Mouse (Mus musculus) thymus, postnatal 0 days (tissue): Measurements from ENCODE around the gene Rnaseh2a. TPM values are rescaled to one million over a fixed set of nuclear protein-coding genes. Genes with fewer than 3 reads are reported as not detected.
A peak's percentile ranks its signal among the peaks of the same experiment; 100 is the strongest.

Experiments
- DNase-seq: peaks from one replicate; pipeline ENCODE4 v3.0.0-alpha.2; 2015; ENCODE audit warnings: low spot score
- polyA plus RNA-seq: library from polyadenylated mRNA; unstranded; fragments of >200 nt; fragmentation: Nextera tagmentation; extraction: Ambion mirVana; gene quantifications from 2 replicates; pipeline ENCODE4 v1.2.1, GENCODE M21; 2015

Gene Rnaseh2a
- polyA plus RNA-seq, 1 experiment from 2014 or later = 150 TPM

DNA sequence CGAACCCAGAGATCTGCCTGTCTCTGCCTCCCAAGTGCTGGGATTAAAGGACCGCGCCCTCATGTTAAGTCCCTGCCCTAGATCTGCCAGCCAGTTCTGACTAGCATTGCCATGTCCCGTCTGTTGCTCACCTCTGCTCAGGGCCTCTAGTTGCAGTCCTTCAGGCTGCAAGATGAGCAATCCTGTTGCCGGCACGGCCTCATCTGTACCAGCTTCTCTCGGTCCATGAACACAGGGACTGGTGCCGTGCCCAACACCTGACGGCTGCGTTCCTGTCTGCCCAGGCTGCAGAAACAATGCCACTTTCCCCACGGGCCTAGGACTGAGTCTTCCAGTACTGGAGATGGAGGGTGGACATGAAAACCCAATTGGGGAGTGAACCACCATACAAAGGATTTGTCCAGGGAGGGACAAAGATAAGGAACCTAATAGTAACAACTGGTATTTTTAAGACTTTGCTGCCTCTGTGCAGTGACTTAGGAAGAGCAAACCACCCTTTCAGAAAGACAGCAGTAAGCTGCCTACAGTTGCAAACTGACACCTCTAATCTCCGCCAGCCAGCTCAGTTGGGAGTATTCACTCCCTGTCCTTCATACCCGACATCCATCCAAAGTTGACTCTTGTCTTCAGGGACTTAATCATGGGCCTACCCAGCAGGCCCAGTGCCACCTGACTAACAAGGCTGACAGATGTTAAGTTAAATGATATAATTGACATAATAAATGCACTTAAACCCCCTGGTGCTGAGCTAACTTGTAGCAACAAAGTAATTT lies 1.8 kb downstream of the Rnaseh2a start:
- no peak for DNase-seq

DNA sequence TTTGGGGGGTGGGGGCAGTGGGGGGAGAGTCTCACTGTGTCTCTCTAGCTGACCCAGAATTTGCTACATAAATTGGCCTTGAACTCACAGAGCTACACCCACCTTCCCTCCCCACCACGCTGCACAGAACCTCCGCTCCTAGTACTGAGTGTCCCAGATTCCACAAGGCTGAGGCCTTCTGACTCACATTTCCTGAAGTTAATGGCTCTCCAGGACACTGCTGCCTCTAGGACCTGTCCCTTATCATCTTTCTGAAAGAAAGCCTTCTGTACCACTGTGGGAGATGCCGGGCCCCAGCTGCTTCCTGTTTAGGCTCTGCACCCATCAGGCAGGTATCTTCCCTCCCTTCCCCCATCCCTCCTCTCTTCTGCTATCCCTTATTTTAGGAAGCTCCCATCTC lies 3.0 kb downstream of the Rnaseh2a start:
- DNase-seq = peak; percentile 41

DNA sequence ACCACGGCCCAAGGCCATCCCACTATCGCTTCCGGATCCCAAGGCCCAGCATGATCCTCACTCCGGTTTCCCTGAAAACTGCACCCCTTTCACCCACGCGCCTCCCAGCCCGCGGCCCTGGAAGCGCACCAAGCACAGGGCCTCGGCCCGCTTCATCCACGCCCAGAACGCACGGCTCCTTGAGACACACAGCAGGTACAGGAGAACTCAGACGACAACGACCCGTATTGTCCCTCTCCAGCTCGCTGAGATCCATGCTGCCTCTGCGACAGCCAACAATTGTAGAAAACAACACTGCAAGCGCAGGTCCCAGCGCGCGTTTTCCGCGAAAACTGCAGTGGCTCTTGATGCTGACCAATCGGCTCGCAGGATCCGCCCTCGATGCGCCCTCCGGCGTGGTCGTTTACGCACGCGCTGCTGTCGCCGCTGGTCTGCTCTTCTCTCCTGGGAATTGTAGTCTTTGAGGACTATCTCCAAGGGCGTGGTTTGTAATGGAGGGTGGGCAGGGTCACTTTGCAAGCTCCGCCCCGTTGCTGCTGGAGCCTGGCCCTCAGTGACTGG lies 3.8 kb downstream of the Rnaseh2a start:
- peak; percentile 95 for DNase-seq

DNA sequence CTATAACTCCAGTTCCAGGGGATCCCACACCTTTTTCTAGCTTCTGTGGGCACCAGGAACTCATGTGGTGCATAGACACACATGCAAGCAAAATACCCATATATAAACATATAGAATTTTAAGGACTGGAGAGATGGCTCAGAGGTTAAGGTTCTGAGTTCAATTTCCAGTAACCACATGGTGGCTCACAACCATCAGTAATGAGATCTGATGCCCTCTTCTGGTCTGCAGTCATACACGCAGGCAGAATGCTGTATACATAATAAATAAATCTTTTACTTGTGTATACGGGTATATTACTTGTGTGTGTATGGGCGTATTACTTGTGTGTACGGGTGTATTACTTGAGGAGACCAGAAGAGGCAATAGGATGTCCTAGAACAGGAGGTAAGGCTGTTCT lies 5.6 kb downstream of the Rnaseh2a start:
- no peak for DNase-seq

DNA sequence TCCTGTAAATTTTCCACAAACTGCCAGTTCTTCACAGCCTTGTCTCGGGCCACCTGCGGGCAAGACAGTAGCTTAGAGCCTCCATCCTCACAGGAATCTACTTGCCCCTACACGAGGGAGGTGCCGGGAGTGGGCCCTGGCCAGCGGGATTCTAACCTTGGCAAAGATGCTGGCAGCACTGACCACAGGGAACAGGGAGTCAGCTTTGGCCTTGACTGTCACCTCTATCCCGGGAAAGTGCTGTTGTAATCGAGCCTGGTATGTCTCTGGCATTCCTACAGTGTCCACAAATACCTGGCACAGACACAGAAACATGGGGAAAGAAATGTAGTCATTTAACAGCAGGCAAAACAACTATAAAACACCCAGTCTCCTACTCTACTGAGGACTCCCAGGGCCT lies 9.8 kb downstream of the Rnaseh2a start:
- no peak for DNase-seq

DNA sequence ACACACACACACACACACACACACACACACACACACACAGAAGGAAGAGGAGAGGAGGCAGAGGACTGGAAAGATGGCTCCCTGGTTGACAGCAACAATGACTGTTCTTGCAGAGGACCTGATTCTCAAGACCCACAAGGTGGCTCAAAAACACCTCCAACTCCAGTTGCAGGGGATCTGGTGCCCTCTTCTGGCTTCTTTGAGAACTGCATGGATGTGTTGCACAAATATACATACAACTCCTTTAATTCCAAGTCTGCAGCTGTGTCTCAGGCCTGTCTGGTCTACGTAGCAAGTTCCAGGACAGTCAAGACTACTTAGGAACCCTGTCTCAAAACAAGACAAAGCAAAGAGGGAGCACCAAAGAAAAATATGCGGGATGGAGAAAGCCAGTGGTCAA lies 12.8 kb downstream of the Rnaseh2a start:
- peak; percentile 75 for DNase-seq

DNA sequence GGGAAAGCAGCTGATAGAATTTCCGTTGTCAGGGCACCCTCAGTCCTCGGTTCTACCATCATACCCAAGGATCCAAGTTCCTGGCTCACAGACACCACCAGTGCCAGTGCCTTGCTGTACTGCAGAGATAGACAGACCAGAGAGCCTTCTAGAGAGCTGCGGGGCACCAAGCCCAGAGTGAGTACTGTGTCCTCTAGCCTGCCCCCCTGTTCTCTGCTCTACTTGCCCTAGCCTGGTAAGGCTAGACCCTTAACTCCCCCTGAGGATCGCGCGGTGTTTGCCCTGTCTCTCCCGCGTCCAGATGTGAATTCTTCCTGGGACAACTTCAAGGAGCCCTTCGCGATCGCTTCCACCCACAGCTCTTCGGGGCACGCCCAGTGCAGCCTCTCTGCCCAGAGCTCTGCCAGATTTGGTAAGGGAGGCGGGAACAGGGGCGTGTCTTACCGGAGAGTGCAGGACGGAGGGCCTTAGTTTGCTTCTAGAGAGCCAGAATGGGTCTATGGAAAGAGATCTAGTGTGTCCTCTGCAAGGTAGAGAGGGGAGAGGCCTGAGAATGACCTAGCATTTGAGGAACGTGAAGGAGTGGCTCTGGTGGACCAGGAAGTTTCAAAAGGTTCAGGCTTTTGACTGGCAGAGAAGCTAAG lies 16.8 kb downstream of the Rnaseh2a start:
- no peak for DNase-seq

DNA sequence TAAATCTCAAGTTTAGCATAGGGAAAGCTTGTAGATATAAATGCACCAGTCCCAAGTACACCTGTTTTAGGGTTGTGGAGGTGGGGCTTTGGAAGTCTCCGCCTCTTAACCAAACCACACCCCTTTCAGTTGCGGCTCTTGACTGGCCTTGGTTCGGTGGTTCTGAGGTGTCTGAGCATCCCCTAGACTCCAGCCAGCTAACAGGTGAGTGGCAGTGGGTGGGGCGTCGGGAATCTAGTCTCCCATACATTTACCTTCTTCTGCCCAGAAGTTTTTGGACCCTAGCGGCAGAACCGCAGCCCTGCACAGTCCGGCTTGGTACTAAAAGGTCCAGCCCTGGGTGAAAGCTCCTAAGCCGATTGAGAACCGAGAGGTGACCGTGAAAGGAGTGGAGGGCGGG lies 19.8 kb downstream of the Rnaseh2a start:
- no peak for DNase-seq

DNA sequence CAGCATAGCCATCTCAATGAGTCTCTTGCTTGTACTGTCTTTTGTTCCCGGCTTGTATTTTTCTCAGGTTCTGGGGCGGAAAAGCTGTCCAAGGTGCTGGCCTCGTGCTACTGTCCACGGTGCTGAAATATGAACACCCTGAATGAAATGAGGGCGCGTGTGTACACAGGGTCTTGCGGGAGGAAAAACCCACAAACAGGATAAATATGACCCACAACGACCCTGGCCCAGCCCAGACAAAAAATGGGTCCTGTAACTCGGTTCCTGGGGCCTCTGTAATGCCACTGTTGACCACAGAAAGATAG lies 22.4 kb downstream of the Rnaseh2a start:
- DNase-seq = peak; percentile 60

DNA sequence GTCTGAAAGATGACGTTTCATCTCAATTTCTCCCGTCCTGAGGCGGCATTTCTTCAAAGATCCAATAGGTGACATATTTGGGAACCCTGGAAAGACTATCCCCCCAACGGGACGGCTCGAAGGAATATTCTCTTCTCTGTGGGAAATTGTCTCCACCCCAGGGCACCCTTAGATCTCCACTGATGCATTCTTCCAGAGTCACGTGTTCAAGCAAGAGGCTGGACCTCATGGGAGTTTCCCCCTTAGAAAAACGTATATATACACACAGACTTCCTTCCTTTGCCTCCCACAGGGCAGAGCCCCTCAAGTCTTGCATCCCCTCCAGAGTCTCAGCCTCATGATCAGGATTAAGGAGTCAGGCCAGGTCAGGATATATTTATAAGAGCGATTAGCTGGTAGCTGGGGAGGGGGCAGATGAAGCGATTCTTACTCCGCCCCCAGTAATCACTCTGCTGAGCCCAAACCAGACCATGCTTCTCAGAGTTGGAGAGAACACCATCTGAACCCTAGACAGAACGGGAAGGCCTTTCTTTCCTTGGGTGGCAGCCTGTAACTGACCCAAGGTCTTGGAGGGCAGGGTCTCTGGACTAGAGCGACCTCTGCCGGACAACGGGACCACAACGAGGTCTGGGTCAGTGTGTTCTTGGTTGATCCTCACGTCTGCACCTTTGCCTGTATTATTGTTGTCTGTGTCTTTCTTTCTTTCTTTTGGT lies 22.9 kb downstream of the Rnaseh2a start, which contains the start of gene Rtbdn:
Gene Rtbdn, plus strand, starts transcription at position 464 of the 713 bp plus-strand sequence.
- DNase-seq = no peak

DNA sequence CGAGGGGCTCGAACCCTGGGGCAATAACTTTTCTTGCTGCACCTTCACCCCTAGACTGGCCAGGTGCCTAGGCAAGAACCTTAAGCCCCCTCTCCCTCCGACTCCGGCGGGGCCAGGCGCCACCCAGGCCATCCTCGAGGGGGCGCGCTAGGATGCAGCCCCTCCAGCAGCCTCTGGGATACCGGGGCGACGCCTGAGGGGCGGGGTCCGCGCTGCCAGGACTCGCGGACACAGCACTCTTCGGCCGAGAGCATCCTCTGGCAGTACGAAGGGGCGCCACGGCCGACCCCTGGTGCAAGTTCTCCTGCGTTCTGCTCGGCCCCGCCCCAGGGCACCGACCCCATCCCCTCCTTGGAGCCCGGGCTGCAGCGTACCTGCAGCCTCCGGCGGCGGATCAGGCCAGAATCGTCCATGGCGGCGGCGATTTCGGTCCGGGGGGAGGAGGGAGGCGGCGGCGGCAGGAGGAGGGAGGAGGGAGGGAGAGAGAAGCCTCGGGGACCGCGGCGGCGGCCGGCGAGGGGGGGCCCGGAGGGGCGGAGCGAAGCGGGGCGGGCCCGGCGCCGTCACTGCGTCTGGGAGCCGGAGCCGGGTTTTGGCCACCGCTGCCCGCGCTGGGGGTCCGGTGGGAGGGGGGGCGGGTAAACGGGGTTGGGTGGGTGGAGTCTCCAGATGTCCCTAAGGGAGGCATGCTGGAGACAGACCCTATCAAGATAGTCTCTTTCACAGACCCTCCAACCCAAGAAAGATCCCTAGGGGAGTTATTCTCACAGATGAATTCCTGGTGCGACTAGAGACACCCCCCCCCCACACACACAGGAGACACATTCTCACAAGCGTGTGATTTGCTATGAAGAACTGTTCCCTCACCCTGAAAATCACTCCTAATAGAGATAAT lies 23.7 kb downstream of the Rnaseh2a start:
- no peak for DNase-seq

DNA sequence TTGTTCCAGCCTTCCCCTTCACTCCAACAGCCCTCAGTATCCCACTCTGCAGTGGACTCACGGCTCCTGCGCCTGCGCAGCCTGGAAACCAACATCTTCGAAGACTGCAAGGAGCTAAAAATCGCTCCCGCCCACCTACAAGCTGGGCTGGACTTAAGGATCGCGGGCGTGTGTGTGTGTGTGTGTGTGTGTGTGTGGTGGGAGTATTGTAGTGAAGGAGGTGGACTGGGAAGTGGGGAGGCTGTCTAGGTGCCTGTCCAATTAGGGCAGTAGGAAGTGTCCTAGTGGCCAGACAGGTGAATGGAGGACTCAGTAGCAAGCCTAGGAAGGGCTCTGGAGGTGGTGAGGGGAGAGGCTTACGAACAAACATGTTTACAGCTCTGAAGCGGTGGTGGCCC lies 24.3 kb downstream of the Rnaseh2a start:
- DNase-seq = no peak

DNA sequence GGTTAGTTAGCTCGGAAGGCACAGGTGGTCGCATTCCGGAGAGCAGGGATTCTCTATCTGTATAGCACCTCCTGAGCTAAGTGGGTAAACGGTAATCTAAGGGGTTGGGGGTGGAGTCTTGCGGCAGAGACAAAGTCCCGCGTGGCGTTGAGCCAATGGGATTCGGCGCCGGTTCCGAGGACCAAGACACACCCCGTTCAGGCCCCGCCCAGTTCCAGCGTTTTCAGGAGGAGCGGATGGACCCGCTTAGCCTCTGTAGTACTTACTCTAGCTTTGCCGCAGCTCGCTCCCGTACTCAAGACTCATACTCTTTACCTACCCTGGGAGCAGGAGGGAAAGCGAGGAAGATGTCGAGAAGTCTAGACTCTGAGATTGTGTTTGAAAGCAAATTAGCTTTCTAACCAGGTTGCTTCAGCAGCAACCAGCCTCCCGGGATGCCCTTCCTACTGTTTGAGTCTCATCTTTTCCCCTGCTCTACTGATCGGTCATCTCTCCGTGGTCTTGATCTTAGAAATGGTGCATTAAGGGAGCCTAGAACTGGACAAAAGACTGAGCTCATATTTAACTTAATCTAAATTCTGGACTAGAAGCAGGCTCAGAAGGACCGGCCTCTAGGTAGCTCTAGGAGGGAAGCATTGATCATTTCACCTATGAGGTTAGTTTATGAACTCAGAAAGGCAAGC lies 24.9 kb downstream of the Rnaseh2a start:
- peak; percentile 57 for DNase-seq

DNA sequence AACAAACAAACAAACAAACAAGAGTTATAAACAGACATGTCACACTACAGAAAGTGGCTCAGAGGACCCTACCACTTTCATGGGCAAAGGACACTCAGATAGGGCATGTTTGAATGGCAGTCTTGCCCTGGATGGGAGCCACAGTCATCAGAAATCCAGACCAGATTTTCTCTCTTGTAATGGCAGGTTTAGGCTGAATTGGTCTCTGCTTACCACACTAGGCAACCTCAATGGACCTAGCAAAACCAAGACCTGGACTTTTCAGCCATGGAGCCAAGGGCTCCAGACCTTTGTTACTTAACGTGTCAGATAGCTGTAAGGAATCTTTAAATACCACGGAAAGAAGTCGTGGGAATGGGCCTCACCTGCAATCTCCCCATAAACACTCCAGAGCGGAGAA lies 25.9 kb downstream of the Rnaseh2a start:
- no peak for DNase-seq

DNA sequence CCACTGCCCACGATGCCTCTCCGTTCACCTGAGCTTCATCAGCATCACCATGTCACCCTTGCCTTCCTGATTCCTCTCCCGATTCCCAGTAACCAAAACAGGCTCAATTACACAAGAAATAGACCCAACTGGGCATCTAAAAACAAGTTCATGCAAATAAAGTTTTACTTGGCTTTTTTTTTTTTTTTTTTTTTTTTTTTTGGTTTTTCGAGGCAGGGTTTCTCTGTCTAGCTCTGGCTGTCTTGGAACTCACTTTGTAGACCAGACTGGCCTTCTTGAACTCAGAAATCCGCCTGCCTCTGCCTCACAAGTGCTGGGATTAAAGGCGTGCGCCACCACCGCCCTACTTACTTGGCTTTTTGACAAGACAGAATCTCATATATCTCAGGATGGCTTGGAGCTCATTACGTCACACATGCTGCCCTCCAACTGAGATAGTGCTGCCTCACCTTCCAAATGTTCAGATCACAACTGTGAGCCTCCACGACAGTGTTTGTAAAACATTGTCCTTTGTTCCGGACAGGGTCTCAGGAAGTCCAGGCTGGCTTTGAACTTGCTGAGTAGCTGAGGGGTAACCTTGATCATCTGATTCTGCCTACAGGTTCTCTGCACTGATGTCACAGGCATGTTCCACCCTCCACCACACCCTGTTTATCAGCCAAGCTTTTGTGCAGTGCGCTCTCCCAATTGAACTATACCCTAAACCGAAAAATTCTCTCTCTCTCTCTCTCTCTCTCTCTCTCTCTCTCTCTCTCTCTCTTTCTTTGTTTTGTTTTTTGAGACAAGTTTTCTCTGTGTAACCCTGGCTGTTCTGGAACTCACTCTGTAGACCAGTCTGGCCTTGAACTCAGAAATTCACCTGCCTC lies 31.7 kb downstream of the Rnaseh2a start:
- no peak for DNase-seq

DNA sequence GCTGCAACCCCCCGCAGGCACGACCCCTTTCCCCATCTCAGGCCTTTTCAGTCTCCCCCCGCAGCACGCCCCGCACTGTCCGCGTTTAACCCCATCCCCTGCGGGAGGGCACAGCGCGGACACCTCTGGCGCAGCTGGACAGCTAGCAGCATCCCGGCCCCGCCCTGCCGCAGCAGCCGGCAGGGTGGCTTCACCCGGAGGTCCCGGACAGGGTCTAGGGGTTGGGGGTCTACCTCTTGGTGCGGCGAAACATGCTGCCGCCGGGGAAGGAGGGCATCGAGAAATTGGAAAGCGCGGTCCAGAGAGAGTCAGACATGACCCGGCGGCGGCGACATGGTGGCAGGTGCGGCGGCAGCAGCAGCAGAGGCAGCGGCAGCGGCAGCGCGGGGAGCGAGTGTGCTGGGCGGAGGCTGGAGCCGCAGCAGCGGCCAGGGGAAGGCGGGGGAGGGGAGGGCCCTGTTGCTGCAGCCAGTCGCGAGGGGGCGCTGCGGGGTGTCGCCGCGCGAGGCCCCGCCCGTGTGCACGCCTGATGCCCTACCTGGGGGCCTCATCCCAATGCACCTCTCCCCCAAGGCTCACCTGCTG lies 32.5 kb downstream of the Rnaseh2a start, which contains the start of gene Mast1:
Gene Mast1, minus strand, starts transcription at position 398 of the 585 bp plus-strand sequence.
- peak; percentile 46 for DNase-seq

DNA sequence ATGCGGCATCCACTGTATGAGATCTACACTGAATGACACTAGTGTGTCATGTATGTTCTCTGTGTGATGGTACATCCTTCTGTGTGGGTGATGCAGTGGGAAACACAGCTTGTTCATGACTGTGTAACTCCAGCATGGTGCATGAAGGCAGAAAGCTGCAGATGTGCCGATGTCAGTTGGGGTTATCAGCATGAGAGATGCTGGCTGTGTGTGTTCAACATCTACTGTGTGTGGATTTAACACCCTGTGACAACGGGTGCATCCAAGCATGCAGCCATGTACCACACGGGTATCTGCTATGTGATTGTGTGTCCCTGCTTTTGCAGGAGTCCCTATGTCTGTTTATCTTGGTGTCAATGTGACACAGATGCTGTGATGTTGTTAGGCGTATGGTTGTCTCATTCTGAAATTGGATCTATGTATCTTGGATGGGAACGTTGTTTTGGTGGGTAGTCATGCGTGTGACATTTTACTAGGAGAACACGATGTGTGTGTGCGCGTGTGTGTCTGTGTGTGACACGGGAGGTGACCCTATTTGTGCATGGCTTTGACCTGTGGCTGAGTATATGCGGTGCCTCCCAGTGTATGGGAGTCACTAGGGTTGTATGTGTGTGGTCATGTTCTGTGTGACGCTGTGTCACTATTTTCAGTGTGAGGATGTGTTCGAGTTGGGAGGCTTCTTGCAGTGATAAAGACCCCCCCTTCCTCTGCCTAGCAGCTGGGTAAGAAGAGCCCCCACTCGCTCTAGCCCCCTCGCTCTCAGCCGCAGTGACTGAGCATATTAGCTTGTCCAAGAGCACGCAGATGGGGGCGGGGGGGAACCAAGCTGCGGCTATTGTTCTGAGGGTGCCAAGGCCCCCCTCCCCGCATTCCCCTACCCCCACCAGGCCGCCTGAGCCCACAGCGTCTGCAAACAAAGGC lies 33.3 kb downstream of the Rnaseh2a start:
- DNase-seq = no peak

DNA sequence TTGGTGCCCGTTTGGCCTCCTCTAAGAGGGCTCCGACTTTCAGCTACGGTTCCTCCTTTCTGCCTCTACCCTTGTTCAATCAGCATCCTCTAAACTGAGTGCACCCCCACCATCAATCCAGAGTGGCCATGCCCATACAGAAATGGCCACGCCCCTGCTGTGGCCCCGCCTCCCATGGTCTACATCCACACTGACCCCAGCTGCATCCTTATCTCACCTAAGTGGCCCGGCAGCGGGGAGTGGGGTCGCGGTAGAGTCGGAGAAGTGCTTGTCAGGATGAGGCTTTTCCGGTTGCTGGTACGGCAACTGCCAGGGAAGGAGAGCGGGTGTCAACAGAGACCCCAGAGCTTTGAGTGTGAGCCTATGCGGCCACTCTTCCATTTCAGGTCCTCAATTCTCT lies 34.1 kb downstream of the Rnaseh2a start:
- no peak for DNase-seq
